Mouse (Mus musculus): ENCODE measurements around the gene Rbms1. TPM values are rescaled to one million over a fixed set of nuclear protein-coding genes. Genes with fewer than 3 reads are reported as not detected.

The Rbms1 gene
- 42.9 TPM for polyA plus RNA-seq (2012; fragmentation: generic; extraction: Trizol)
- long read RNA-seq, experiment 1, full-length matches to known transcripts = 31 of 140 reads
- long read RNA-seq, experiment 1, partial matches to known transcripts = 10 of 140 reads
- long read RNA-seq, experiment 1, other reads (novel, unspliced or antisense) = 99 of 140 reads
- long read RNA-seq, experiment 2, full-length matches to known transcripts = 213 of 803 reads
- long read RNA-seq, experiment 2, partial matches to known transcripts = 7 of 803 reads
- long read RNA-seq, experiment 2, other reads (novel, unspliced or antisense) = 583 of 803 reads

- H3K27me3 ChIP-seq (ENCODE audit: control insufficient read depth, insufficient read depth, insufficient read length) = no peaks in the 10 kb centered on the region
- H3K36me3 ChIP-seq (ENCODE audit: control insufficient read depth, insufficient read depth) = no peaks in the 10 kb centered on the region
- H3ac ChIP-seq (ENCODE audit: control insufficient read depth, insufficient read length, low read depth) = peak within 1 kb of the TSS; percentile 89
- no peak for TF ChIP-seq USF1 (IDR thresholded peaks at IDR 0.05; ENCODE audit: low read depth)
- TF ChIP-seq MYOD1 (IDR thresholded peaks at IDR 0.05; ENCODE audit: control insufficient read depth, insufficient read length, low read depth) = no peak
- TF ChIP-seq MAX (IDR thresholded peaks at IDR 0.05) = no peak
- TF ChIP-seq MYOG (IDR thresholded peaks at IDR 0.05; ENCODE audit: control insufficient read depth, extremely low read depth, insufficient read length) = no peak
- no peak for TF ChIP-seq CEBPB (IDR thresholded peaks at IDR 0.05; ENCODE audit: low read depth)
- no peak for TF ChIP-seq CTCF (IDR thresholded peaks at IDR 0.05; ENCODE audit: control insufficient read depth, insufficient read depth, insufficient read length)
- TF ChIP-seq FOSL1 (IDR thresholded peaks at IDR 0.05; ENCODE audit: insufficient read depth, low read length, poor library complexity, severe bottlenecking) = no peak
- H3K4me3 ChIP-seq (ENCODE audit: insufficient read depth, poor library complexity, severe bottlenecking) = peak within 1 kb of the TSS; percentile 61
- peaks cover 47% of the 10 kb centered on the region for H3K79me2 ChIP-seq (ENCODE audit: control insufficient read depth, insufficient read depth)
- H3K79me3 ChIP-seq (ENCODE audit: low read depth) = peaks cover 6% of the 10 kb centered on the region
Observed at GRCm38 (mm10) chr2:60962671-60963421, at the start of gene Rbms1. TSS of gene Rbms1 (minus strand) at chr2:60963192.

- Histone ChIP-seq H3K27me3 (ENCODE audit: control insufficient read depth, insufficient read depth, insufficient read length) (no peaks in the 10 kb centered on the region), H3K4me3 (ENCODE audit: insufficient read depth, poor library complexity, severe bottlenecking) (no peak overlapping the region), H3ac (ENCODE audit: control insufficient read depth, insufficient read length, low read depth) (no peak overlapping the region), H3K79me3 (ENCODE audit: low read depth) (no peaks in the 10 kb centered on the region), H3K36me3 (ENCODE audit: control insufficient read depth, insufficient read depth) (no peaks in the 10 kb centered on the region), H3K79me2 (ENCODE audit: control insufficient read depth, insufficient read depth) (no peaks in the 10 kb centered on the region)
- no peak for TF ChIP-seq CEBPB (IDR thresholded peaks at IDR 0.05; ENCODE audit: low read depth)
Observed at GRCm38 (mm10) chr2:61012249-61012828, 49.3 kb upstream of the Rbms1 start.

GRCm38 (mm10) chr2:60986286-60986685 lies 23.3 kb upstream of the Rbms1 start:
- no peaks in the 10 kb centered on the region for H3K27me3 ChIP-seq (ENCODE audit: control insufficient read depth, insufficient read depth, insufficient read length)
- no peak overlapping the region for H3K4me3 ChIP-seq (ENCODE audit: insufficient read depth, poor library complexity, severe bottlenecking)
- H3K79me2 ChIP-seq (ENCODE audit: control insufficient read depth, insufficient read depth) = no peaks in the 10 kb centered on the region
- no peaks in the 10 kb centered on the region for H3K79me3 ChIP-seq (ENCODE audit: low read depth)
- no peak overlapping the region for H3ac ChIP-seq (ENCODE audit: control insufficient read depth, insufficient read length, low read depth)
- H3K36me3 ChIP-seq (ENCODE audit: control insufficient read depth, insufficient read depth) = no peaks in the 10 kb centered on the region
- TF ChIP-seq USF1 (IDR thresholded peaks at IDR 0.05; ENCODE audit: low read depth) = no peak
- TF ChIP-seq MAX (IDR thresholded peaks at IDR 0.05) = no peak
- no peak for TF ChIP-seq CTCF (IDR thresholded peaks at IDR 0.05; ENCODE audit: control insufficient read depth, insufficient read depth, insufficient read length)
- no peak for TF ChIP-seq MYOG (IDR thresholded peaks at IDR 0.05; ENCODE audit: control insufficient read depth, extremely low read depth, insufficient read length)

GRCm38 (mm10) chr2:60978538-60979313 lies 15.7 kb upstream of the Rbms1 start:
- H3K4me3 ChIP-seq (ENCODE audit: insufficient read depth, poor library complexity, severe bottlenecking) = no peak overlapping the region
- no peaks in the 10 kb centered on the region for H3K36me3 ChIP-seq (ENCODE audit: control insufficient read depth, insufficient read depth)
- no peaks in the 10 kb centered on the region for H3K79me3 ChIP-seq (ENCODE audit: low read depth)
- no peaks in the 10 kb centered on the region for H3K79me2 ChIP-seq (ENCODE audit: control insufficient read depth, insufficient read depth)
- TF ChIP-seq MAX (IDR thresholded peaks at IDR 0.05) = no peak
- TF ChIP-seq FOSL1 (IDR thresholded peaks at IDR 0.05; ENCODE audit: insufficient read depth, low read length, poor library complexity, severe bottlenecking) = no peak
- TF ChIP-seq CTCF (IDR thresholded peaks at IDR 0.05; ENCODE audit: control insufficient read depth, insufficient read depth, insufficient read length) = no peak
- TF ChIP-seq USF1 (IDR thresholded peaks at IDR 0.05; ENCODE audit: low read depth) = no peak
- TF ChIP-seq MYOG (IDR thresholded peaks at IDR 0.05; ENCODE audit: control insufficient read depth, extremely low read depth, insufficient read length) = no peak
- no peak for TF ChIP-seq CEBPB (IDR thresholded peaks at IDR 0.05; ENCODE audit: low read depth)
- TF ChIP-seq MYOD1 (IDR thresholded peaks at IDR 0.05; ENCODE audit: control insufficient read depth, insufficient read length, low read depth) = no peak
- H3K27me3 ChIP-seq (ENCODE audit: control insufficient read depth, insufficient read depth, insufficient read length) = no peaks in the 10 kb centered on the region
- H3ac ChIP-seq (ENCODE audit: control insufficient read depth, insufficient read length, low read depth) = no peak overlapping the region

- no peaks in the 10 kb centered on the region for H3K27me3 ChIP-seq (ENCODE audit: control insufficient read depth, insufficient read depth, insufficient read length)
- no peak overlapping the region for H3K4me3 ChIP-seq (ENCODE audit: insufficient read depth, poor library complexity, severe bottlenecking)
- no peaks in the 10 kb centered on the region for H3K36me3 ChIP-seq (ENCODE audit: control insufficient read depth, insufficient read depth)
- H3K79me3 ChIP-seq (ENCODE audit: low read depth) = no peaks in the 10 kb centered on the region
- no peak overlapping the region for H3ac ChIP-seq (ENCODE audit: control insufficient read depth, insufficient read length, low read depth)
- H3K79me2 ChIP-seq (ENCODE audit: control insufficient read depth, insufficient read depth) = no peaks in the 10 kb centered on the region
- no peak for TF ChIP-seq CEBPB (IDR thresholded peaks at IDR 0.05; ENCODE audit: low read depth)
- no peak for TF ChIP-seq MYOD1 (IDR thresholded peaks at IDR 0.05; ENCODE audit: control insufficient read depth, insufficient read length, low read depth)
- no peak for TF ChIP-seq MYOG (IDR thresholded peaks at IDR 0.05; ENCODE audit: control insufficient read depth, extremely low read depth, insufficient read length)
- no peak for TF ChIP-seq MAX (IDR thresholded peaks at IDR 0.05)
- TF ChIP-seq FOSL1 (IDR thresholded peaks at IDR 0.05; ENCODE audit: insufficient read depth, low read length, poor library complexity, severe bottlenecking) = no peak
- TF ChIP-seq USF1 (IDR thresholded peaks at IDR 0.05; ENCODE audit: low read depth) = no peak
- TF ChIP-seq CTCF (IDR thresholded peaks at IDR 0.05; ENCODE audit: control insufficient read depth, insufficient read depth, insufficient read length) = no peak
Observed at GRCm38 (mm10) chr2:60972189-60972814, 9.3 kb upstream of the Rbms1 start.

All from C2C12 (cell line).